Mouse (Mus musculus) cerebellum, adult 11-12 months (tissue): ENCODE data around the gene Irf6.

Experiments used
- DNase-seq: peaks from one replicate; pipeline ENCODE4 v3.0.0; 2022

Irf6 gene

GRCm38 (mm10) chr1:193152872-193153271 lies at the start of gene Irf6:
Irf6 (plus strand) TSS chr1:193153111.
- no peak for DNase-seq

GRCm38 (mm10) chr1:193112093-193112492 lies 40.8 kb upstream of the Irf6 start:
- DNase-seq, result no peak

- no peak for DNase-seq
Measured at GRCm38 (mm10) chr1:193122793-193123192, 30.1 kb upstream of the Irf6 start.

- DNase-seq, result no peak
Measured at GRCm38 (mm10) chr1:193123290-193123689, 29.6 kb upstream of the Irf6 start.

- DNase-seq, result no peak
Measured at GRCm38 (mm10) chr1:193125835-193126234, 27.1 kb upstream of the Irf6 start.

- no peak for DNase-seq
Measured at GRCm38 (mm10) chr1:193128055-193128454, 24.9 kb upstream of the Irf6 start.

- DNase-seq, result no peak
Measured at GRCm38 (mm10) chr1:193129321-193129720, 23.6 kb upstream of the Irf6 start.

- peak; percentile 94 for DNase-seq
Measured at GRCm38 (mm10) chr1:193129786-193130455, 23.0 kb upstream of the Irf6 start, which contains the start of gene Diexf. Diexf (minus strand) TSS chr1:193130272.

- no peak for DNase-seq
Measured at GRCm38 (mm10) chr1:193130456-193130825, 22.5 kb upstream of the Irf6 start.

GRCm38 (mm10) chr1:193130839-193131238 lies 22.1 kb upstream of the Irf6 start:
- no peak for DNase-seq

- no peak for DNase-seq
Measured at GRCm38 (mm10) chr1:193131311-193131948, 21.5 kb upstream of the Irf6 start.

GRCm38 (mm10) chr1:193132385-193132784 lies 20.5 kb upstream of the Irf6 start:
- DNase-seq, result no peak

- no peak for DNase-seq
Measured at GRCm38 (mm10) chr1:193133726-193134125, 19.2 kb upstream of the Irf6 start.

GRCm38 (mm10) chr1:193138087-193138486 lies 14.8 kb upstream of the Irf6 start:
- no peak for DNase-seq

GRCm38 (mm10) chr1:193138669-193139068 lies 14.2 kb upstream of the Irf6 start:
- no peak for DNase-seq

GRCm38 (mm10) chr1:193141118-193141517 lies 11.8 kb upstream of the Irf6 start:
- DNase-seq, result no peak

GRCm38 (mm10) chr1:193142517-193143062 lies 10.3 kb upstream of the Irf6 start:
- no peak for DNase-seq

- DNase-seq, result peak; percentile 31
Measured at GRCm38 (mm10) chr1:193144516-193144915, 8.4 kb upstream of the Irf6 start.

GRCm38 (mm10) chr1:193145101-193145500 lies 7.8 kb upstream of the Irf6 start:
- no peak for DNase-seq

GRCm38 (mm10) chr1:193146416-193146815 lies 6.5 kb upstream of the Irf6 start:
- DNase-seq, result no peak

- no peak for DNase-seq
Measured at GRCm38 (mm10) chr1:193149231-193149630, 3.7 kb upstream of the Irf6 start.

- DNase-seq, result no peak
Measured at GRCm38 (mm10) chr1:193151134-193151533, 1.8 kb upstream of the Irf6 start.

- no peak for DNase-seq
Measured at GRCm38 (mm10) chr1:193153561-193153960, 650 bp downstream of the Irf6 start.
